Mouse (Mus musculus): ENCODE measurements around the gene Fchsd2. TPM values are rescaled to one million over a fixed set of nuclear protein-coding genes. Genes with fewer than 3 reads are reported as not detected.
"Not testable (repeated sequence)": the region's sequence is repeated elsewhere in the genome, so short reads cannot be mapped to it uniquely, and the experiment has no call there.

The Fchsd2 gene
- total RNA-seq, 4 experiments from 2014 or later = 4.2 to 5.5 (median 5.0) TPM

- no peak for DNase-seq (ENCODE audit: low spot score in 2 of 2)
Measured at GRCm38 (mm10) chr7:101109856-101110350, 17.2 kb downstream of the Fchsd2 start.

GRCm38 (mm10) chr7:101113410-101113809 lies 20.7 kb downstream of the Fchsd2 start:
- no peak for DNase-seq (ENCODE audit: low spot score in 2 of 2)

DNA sequence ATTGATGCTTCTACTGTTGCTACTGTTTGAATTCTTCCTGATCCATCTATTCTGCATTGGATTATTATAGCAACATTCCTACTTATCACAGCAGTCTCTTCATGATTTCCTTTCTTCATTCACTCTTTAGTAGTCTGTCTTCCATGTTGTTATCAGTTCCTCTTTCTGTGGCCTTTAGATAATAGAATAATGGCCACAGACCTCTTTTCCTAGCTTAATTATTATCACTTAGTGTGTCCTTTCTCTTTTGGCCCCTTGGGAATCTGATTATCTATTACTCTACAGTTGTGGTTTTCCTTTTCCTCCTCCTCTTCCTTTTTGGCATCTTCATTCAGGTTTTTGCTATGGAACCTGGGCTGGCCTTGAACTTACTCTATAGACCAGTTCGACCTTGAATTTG lies 21.7 kb downstream of the Fchsd2 start:
- DNase-seq (ENCODE audit: low spot score in 2 of 2) = no peak

- no peak for DNase-seq (ENCODE audit: low spot score in 2 of 2)
Measured at GRCm38 (mm10) chr7:101119391-101119790, 26.7 kb downstream of the Fchsd2 start.

- DNase-seq (ENCODE audit: low spot score in 2 of 2) = no peak
Measured at GRCm38 (mm10) chr7:101123579-101124347, 31.1 kb downstream of the Fchsd2 start.

- DNase-seq (ENCODE audit: low spot score in 2 of 2) = no peak
Measured at GRCm38 (mm10) chr7:101127737-101128136, 35.1 kb downstream of the Fchsd2 start.

GRCm38 (mm10) chr7:101128536-101128935 lies 35.9 kb downstream of the Fchsd2 start:
- DNase-seq (ENCODE audit: low spot score in 2 of 2) = no peak

DNA sequence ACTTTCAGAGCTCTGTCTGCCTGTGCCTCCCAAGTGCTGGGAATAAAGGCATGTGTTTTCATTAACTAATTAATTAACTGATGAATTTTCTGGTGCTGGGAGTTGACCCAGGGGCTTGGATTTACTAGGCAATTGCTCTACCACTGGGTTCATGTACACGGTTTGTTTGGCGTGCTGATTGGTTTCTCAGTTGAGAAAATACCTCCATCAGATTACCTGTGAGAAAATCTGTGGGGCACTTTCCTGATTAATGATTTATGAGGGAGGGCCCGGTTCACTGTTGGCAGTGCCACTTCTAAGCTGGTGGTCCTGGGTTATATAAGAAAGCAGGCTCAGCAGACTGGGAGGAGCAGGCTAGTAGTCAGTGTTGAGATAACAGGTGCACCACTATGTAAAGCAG lies 38.0 kb downstream of the Fchsd2 start:
- no peak for DNase-seq (ENCODE audit: low spot score in 2 of 2)

DNA sequence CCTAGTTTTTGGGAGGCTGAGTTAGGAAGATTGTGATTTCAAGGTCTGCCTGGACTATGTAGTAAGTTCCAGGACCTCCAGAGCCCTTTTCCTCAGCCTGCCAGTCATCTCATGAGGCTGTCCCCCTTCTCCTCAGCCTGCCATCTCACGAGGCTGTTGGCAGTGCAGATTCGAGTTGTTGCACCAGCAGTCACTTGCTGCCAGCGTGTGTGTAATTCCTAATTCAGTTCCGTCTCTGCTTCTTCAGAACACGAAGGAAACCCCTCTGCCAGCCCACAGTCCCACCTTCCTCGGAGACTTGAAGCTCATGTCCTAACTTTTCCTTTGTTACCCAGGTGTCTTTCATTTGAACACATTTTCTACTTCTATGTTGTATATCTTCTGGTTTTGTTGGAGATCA lies 38.6 kb downstream of the Fchsd2 start:
- DNase-seq (ENCODE audit: low spot score in 2 of 2) = no peak

DNA sequence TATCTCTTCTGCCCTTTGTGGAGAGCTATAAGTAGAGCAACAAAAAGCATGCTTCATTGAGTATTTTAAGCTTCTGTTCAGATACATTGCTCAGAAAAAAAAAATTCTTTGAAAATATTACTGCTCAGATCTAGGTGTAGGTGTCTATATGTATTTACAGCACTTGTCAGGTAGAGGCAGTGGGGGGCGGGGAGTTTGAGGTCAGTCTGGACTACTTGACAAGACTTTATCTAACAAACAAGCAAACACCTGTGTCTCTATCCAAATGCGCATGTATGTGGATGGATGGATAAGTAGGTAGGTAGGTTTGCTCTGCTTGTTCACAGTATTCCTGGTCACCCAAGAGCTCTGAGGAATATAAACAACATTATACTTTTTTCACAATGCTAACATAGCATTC lies 40.9 kb downstream of the Fchsd2 start:
- no peak for DNase-seq (ENCODE audit: low spot score in 2 of 2)

GRCm38 (mm10) chr7:101134117-101134516 lies 41.5 kb downstream of the Fchsd2 start:
- DNase-seq (ENCODE audit: low spot score in 2 of 2) = no peak

DNA sequence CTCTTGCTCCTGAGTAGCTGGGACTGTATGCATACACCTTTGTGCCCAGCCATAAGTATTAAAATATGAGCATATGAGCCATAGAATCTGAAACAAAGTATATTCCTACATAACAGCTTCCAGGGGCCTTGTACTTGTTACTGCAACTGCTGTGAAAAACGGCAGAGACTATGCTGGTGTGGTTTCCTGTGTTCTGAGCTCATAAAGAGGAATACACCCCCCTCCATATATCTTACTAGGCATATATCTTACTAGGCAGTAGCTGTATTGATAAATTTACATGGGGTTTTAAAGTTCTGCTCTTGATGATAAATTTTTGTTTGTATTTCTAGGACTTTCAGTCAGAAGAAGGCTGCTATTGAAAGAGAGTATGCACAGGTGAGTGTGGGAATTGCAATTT lies 46.2 kb downstream of the Fchsd2 start:
- no peak for DNase-seq (ENCODE audit: low spot score in 2 of 2)

DNA sequence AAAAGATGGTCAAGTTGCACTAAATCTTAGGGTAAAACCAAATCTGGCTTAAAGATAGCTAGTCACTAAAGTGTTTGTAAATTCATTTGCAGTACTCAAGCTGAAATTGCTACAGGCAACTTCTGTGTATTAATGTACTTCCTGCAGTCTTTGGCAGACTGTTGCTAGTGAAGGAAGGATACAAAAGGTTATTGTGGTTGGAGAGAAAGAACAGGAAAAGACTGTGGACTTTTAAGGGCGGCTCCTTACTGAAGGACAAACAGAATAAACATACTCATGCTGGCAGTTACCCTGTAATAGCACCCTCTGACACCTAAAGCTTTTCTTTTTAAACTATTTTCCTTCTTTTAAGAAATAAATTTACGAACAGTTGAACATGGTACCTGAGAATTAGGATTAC lies 50.2 kb downstream of the Fchsd2 start:
- no peak for DNase-seq (ENCODE audit: low spot score in 2 of 2)

GRCm38 (mm10) chr7:101144222-101144621 lies 51.6 kb downstream of the Fchsd2 start:
- DNase-seq (ENCODE audit: low spot score in 2 of 2) = no peak

DNA sequence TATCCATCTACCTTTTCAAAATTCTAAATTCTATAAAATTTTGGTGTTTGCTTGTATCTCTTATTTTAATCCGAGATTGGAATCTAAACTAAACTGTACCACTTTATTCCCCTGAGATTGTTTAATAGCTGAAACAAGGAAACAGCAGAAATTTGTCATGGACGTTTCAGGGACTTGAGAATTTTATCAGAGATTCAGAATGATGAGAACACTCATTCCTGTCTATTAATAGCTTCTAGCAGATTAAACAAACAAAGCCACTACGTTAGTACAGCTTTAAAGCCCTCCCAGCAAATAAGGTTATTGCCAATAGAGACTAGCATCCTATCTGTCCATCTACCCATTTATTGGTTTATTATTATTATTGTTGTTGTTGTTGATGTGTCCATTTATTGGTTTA lies 56.4 kb downstream of the Fchsd2 start:
- DNase-seq (ENCODE audit: low spot score in 2 of 2) = no peak

DNA sequence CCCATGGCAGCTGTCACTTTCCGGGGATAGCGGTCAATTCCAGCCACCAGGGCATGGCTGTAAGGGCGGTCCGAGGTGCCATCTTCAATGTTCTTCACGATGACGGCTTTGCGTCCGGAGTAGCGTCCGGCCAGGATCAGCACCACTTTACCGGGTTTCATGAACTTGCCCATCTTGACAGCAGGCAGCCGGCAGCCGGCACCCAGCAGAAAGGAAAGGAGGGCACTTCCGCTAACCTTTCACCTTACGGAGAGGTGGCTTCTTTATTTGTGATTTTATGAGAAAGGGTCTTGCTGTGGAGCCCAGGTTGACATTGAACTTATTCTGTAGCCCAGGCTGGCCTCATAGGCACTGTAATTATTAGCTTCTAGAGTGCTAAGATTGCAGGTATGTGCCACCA lies 62.2 kb downstream of the Fchsd2 start:
- DNase-seq (ENCODE audit: low spot score in 2 of 2) = not testable (repeated sequence)

- DNase-seq (ENCODE audit: low spot score in 2 of 2) = no peak
Measured at GRCm38 (mm10) chr7:101155284-101155683, 62.6 kb downstream of the Fchsd2 start.

DNA sequence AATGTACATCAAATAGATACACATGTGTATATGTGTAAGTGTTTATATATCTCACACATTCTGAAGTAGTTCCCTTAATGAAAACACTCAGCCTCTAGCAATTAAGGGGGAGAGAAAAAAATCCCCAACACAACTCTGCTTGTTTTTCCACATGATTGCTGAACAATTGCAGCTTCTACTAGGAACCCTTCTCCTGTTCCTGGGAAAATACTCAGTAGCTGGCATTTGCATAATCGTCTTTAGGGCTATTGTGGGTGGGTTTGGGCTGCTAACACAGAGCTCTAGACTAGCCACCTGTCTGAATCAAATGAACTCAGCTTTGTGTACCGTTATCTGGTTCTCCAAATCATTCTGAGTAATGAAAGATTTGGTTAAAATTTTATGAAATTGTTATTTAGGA lies 67.6 kb downstream of the Fchsd2 start:
- no peak for DNase-seq (ENCODE audit: low spot score in 2 of 2)

GRCm38 (mm10) chr7:101162781-101163180 lies 70.1 kb downstream of the Fchsd2 start:
- DNase-seq (ENCODE audit: low spot score in 2 of 2) = no peak

- no peak for DNase-seq (ENCODE audit: low spot score in 2 of 2)
Measured at GRCm38 (mm10) chr7:101163878-101164277, 71.2 kb downstream of the Fchsd2 start.

DNA sequence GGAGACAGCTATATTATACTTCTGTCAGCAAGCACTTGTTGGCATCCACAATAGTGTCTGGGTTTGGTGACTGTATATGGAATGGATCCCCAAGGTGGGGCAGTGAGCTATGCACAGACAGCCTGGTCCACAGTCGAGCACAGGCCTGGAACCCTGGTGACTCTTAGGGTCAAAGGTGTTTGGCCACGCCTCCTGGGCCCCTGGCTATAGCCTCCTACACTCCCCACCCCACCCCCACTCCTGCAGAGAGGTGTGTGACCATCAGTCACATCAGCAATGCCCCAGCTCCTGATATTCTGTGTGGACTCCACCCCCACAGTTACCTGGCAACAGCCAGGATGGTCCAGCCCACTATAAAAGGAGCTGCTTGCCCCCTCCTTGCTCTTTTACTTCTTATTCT lies 73.9 kb downstream of the Fchsd2 start:
- no peak for DNase-seq (ENCODE audit: low spot score in 2 of 2)

DNA sequence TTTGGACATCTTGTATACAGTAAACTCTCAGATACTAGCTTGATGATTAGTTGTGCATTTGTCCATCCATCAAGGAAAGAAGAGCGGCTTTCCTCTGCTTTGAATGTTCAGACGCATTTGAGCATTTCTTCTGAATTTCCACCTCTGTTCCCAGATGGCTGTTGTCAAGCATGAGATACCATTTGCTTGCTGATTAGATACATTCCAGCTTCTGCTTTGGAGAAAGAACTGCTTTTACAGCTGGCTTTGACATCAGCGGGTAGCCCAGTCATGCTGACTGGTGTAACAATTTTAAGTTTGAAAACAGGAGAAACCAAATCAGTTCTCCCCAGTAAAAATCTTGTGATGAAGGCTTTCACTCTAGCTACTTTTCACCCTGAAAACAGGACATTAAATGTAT lies 77.8 kb downstream of the Fchsd2 start:
- DNase-seq (ENCODE audit: low spot score in 2 of 2) = no peak

DNA sequence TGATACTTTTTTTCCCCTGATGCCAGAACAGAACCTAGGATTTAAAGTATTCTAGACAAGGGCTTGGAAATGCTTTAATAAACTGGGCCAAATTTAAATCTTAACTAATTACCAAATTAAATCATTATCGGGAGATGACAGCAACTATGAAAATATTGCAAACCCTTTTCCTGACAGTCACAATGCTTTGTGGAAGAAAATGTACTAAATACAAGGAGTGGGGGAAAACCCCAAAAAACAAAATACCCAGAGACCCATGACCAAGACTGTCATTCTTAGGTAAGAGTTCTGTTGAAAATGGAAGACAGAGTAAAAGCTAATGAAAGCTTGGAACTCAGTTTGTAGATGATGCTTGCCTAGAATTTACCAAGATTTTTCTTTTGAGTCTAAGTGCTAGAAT lies 78.3 kb downstream of the Fchsd2 start:
- DNase-seq (ENCODE audit: low spot score in 2 of 2) = no peak

All from gastrocnemius, adult 8-10 months (tissue).